Mouse (Mus musculus): ENCODE measurements around the gene Pla2g10.
"Not testable (repeated sequence)": the region's sequence is repeated elsewhere in the genome, so short reads cannot be mapped to it uniquely, and the experiment has no call there.

Pla2g10 gene

DNA sequence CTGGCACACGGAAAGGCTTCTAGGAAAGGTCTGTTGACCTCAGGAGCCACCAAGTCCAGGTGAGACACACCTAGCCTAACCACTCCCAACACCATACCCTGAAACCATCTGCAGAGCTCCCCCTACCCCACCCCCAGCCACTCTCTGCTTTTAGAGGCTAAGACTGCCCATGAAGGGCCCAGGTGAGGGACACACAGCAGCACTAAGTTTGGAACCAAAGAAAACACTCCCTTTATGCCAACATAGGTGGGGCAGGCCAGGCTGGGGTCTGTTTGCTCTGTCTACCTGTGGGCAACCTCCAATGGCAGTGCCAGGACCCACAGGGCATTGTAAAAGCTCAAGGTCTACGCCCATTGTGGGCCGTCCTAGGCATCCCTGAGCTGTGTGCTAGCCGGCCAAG lies 1.4 kb downstream of the Pla2g10 start:
- no peak for DNase-seq (ENCODE audit: low read depth)

DNA sequence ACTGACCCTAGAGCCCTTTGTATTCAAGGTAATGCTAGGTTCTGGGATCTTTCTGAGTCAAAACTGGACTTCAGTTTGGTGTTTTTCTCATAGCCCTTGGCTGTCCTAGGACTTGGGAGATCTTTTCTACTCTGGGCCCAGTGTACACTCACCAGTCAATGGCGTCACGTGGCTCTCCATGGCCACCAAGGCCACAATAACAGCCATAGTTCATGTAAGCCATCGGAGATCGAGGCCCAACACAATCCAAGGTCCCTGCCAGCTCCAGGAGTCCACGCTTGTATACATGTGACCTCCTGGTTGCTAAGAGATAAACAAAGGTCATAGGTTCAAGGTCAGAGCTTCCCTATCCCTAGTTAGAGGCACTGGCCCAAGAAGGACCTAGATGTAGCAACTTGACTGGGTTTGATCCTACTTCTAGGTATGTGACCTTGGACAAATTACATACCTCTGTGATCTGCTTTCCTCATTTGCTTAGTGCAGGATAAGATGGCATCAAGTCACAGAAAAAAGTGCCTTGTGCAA lies 2.9 kb downstream of the Pla2g10 start:
- DNase-seq (ENCODE audit: low read depth): no peak

DNA sequence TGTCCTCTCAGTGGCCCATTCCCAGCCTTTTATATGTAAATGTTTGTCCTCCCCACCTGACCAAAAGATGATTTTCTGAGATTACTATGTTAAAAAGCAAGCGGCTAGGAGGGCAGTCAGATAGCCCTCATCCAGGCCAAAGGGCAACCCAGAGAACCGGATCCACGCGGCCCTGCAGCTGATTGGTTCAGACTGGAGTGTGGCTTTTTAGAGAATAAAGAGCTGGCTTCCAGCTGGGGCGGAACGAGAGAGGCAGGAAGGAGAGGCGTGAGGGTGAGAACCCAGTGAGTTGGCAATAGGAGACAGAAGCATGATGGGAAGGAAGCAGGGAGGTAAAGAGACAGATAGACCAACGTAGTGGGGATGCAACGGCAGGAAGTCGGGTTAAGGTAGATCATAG lies 7.8 kb downstream of the Pla2g10 start:
- no peak for DNase-seq (ENCODE audit: low read depth)

DNA sequence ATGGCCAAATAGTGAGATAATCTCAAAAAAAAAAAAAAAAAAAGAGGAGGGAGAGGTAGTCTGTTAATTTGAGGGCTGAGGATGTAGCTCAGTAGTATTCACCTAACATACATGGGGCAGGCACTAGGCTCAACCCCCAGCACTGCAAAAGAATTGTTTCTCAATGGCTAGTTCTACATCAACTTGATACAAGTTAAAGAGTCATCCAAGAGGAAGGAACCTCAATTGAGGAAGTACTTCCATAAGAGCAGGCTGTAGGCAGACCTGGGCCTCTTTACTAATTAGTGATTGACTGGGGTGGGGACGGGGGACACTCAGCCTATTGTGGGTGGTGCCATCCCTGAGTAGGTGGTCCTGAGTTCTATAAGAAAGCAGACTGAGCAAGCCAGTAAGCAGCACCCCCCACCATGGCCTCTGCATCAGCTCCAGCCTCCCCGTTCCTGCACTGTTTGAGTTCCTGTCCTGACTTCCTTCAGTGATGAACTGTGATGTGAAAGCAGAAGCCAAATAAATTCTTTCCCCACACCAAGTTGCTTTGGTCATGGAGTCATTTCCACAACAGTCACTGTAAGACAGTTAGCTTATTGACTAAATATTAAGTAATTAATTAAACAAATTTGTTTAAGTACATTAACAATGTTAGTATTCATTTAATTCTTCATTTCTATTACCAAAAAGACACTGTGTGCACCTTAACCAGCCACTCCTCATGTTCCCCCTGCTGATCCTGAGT lies 13.8 kb downstream of the Pla2g10 start:
- no peak for DNase-seq (ENCODE audit: low read depth)

DNA sequence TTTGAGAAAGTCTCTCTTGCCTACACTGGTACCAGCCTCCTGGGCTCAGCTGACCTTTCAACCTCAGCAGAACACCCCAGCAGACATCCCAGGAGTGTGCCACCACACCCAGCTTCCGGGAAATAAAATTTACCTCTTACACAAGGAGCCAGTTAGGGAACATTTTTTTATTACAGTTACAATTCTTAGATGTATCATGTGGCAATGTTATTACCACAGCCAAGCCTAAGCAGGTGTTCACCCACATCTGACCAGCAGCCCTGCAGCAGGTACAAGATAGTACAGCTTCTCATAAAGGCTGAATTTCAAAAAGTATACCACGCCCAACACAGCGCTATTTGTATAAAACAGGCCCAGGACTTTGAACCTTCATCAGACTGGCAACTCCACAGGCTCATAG lies 15.9 kb downstream of the Pla2g10 start:
- DNase-seq (ENCODE audit: low read depth): no peak

DNA sequence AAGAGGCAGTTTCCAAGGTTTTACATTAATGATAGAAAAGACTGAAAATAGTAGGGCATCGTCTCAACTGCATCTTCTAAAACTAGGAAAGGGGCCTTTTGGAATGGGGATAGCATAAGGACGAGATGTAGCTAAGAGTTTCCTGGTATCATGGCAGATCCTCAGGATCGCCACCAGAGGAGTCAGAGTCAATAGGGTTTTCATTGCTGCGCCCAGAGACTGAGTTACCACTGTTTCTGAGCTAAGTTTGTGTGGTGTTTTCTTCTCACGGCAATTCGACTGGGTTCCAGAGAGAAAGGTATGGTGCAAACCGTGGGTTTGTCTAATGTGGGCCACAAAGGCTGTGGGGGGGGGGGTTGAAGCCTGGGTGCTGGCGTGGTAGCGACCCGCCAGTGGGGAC lies 26.1 kb downstream of the Pla2g10 start:
- no peak for DNase-seq (ENCODE audit: low read depth)

DNA sequence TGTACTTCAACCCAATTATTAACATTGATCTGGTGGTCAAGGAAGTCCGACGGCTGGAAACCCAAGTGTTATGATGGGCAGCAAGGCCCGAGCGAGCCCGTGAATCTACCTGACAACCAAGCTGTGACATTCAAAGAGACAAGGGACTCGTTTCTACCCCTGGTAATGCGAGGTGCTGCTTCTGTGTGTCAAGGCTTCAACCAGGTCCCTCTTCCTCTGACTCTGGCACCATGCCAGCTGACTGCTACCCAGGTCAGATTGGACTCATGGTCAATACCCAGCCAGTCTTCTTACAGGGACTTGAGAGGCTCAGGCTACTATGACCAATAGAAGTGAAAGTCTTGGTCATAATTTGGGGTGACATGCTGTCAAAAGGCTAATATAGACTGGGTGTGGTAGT lies 28.6 kb downstream of the Pla2g10 start:
- DNase-seq (ENCODE audit: low read depth): no peak

DNA sequence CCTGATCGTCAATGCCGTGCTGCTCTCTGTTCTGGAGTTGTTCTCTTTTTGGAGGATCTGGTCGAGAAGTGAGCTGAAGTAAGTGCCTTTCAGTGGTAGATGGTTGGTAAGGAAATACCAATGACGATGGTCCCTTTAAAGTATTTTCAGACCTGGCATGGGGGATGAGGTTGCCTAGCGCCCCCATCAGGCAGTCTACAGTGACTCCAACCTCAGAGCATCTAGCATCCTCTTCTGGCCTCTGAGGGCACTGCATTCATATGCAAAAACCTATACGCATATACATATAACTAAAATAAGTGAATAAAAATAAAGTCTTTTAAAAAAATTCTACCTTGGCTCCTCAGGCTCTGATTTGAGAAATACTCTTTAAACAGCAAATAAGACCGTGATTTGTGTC lies 31.8 kb downstream of the Pla2g10 start:
- peak; percentile 12 for DNase-seq (ENCODE audit: low read depth)

DNA sequence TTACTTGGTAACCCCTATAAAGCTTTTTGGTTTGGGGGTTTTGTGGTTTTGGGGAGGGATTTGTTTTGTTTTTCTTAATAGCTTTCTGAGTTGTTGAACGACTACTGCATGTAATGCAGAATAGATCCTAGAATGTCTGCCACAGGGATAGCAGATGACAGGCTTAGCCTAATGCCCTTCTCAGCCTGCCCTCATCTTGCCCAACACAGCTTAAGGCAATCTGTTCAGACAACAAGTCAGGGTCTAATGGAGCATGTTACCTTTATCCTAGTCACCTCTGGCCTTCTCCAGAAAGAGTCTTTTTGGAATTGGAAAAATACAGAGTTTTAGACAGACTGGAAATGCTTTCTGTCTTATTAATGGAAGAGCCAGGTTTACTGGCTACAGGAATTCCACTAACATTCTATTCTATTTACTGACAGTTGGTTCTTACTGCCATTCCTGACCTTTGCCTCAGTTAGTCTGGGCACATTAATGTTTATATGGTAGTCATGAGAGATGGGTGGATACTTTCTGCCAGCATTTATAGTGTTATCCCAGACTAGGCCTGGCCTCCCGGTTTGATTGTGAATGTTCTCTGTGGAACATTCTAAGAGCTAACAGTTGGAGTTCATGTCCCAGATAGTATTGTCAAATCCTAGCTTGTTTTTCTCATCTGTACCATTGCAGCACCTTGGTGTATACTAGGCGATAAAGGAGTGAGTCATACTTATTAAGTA lies 52.0 kb downstream of the Pla2g10 start:
- DNase-seq (ENCODE audit: low read depth): no peak

DNA sequence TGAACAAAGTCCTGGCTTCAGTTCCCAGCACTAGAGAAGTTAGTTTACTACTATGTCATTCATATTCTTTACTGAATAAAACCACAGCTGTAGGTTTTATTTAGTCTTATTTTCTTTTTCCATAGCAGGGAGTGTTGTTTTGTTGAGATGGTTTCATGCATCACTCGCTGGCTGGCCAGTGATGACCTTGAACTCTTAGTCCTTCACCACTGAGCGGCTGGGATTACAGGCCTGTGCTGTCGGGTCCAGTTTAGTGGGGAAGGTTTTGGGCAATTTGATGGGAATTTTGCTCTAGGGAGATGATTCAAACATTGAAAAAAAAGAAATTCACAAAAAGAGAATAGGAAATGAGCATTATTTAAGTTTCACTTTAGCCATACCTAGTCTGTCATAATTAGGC lies 56.3 kb downstream of the Pla2g10 start:
- no peak for DNase-seq (ENCODE audit: low read depth)

DNA sequence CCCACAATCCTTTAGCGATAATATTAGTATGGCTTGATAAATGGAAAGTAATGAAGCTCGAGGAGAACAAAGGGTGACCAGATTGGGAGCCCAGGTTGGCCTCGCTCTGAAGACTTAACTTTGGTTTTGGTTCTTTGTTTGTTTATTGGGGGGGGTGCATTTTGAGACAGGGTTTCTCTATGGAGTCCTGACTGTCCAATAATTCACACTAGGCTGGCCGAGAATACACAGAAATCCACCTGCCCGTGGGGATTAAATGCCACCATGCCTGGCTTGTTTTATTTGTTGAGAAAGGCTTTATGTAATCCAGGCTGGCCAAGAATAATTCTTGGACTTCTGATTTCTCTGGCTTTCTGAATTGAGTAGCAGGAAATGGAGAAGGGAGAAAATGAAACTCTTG lies 57.7 kb downstream of the Pla2g10 start:
- no peak for DNase-seq (ENCODE audit: low read depth)

DNA sequence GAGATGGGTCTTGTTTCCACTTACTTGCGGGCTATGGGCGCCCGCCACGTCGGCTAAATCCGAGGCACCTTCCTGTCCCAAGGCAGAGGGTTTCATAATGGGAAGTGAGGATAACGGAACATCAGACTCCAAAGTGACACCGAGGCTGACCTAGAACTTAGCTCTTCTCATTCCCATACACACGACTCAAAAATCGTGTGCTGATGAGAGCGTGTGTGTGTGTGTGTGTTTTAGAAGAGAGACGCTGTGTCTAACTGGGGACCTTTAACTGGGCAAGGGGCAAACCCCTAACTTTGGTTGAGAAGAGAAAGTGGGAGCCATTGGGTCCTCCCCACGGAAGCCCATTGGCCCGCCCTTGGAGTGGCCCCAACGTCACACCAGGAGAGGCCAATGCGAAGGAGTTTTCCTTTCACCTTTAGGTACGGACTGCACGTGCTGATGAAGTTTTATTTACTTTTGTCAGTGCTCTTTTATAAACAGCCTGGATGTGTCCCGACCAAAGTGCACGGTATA lies 58.3 kb downstream of the Pla2g10 start:
- DNase-seq (ENCODE audit: low read depth): peak; percentile 78

DNA sequence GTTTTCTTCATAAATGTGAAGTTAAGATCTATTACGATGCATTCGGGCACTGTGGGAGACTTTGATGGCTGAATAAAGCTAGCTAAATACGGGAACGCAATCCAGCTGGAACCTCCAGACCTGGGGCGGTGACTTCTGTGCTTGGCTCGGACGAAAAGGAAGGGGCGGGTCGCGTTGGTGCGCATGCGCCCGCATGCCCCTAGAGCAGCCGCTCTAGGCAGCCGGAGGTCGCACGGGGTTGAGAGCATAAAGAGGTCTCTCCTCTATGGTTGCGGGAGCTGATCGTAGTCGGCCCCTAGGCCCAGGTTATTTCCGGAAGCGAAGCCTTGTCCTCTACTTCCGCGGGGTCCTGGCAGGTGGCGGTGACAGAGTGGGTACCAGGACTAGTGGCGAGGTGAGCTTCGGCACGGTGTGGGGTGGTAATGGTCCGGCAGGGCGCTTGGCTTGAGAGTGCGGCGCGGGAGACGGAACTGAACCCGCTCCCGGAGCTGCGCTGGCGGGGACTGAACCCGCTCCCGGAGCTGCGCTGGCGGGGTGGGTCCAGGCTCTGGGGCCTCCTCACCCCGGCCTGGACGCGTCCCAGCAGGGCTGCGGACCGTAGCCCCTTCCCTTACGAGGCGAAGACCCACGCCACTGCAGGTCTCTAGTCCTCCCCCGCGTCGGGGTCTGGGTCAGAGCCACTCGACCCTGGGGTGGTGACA lies 58.9 kb downstream of the Pla2g10 start, which contains the start of the genes Bfar and 3110001I22Rik:
Bfar (plus strand) TSS at position 174 of the 701 bp plus-strand sequence.
3110001I22Rik (plus strand) TSS at position 245 of the 701 bp plus-strand sequence.
- peak; percentile 96 for DNase-seq (ENCODE audit: low read depth)

DNA sequence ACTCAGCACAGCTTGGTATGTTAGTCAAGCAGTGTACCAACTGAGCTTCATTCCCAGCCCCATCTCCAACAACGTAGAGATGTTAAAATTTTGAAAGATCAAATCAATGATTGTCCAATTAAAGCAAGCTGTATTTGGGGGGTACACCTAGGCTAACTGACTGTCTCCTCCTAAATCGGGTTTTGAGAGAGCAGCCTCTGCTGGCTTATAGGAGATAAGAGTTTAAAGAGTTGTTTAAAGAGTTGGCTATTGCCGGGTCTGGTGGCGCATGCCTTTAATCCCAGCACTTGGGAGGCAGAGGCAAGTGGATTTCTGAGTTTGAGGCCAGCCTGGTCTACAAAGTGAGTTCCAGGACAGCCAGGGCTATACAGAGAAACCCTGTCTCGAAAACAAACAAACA lies 59.9 kb downstream of the Pla2g10 start:
- DNase-seq (ENCODE audit: low read depth): not testable (repeated sequence)

DNA sequence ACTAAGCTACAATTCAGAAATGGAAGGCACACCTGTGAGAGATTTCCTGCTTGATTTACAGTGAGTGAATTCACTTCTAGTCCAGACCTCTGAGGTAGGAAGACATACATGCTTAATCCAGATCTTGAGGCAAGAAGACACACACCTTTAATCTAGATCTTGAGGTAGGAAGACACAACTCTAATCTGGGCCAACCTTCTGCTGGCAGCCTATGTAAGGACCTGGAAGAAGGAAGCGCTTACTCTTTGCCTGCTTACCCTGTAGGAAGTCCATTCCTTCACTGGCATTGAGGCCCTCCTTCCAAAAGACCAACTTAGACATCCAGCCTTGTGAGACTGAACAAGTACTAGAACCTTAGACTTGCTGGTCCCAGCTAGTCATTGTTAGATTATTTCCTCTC lies 61.5 kb downstream of the Pla2g10 start:
- no peak for DNase-seq (ENCODE audit: low read depth)

DNA sequence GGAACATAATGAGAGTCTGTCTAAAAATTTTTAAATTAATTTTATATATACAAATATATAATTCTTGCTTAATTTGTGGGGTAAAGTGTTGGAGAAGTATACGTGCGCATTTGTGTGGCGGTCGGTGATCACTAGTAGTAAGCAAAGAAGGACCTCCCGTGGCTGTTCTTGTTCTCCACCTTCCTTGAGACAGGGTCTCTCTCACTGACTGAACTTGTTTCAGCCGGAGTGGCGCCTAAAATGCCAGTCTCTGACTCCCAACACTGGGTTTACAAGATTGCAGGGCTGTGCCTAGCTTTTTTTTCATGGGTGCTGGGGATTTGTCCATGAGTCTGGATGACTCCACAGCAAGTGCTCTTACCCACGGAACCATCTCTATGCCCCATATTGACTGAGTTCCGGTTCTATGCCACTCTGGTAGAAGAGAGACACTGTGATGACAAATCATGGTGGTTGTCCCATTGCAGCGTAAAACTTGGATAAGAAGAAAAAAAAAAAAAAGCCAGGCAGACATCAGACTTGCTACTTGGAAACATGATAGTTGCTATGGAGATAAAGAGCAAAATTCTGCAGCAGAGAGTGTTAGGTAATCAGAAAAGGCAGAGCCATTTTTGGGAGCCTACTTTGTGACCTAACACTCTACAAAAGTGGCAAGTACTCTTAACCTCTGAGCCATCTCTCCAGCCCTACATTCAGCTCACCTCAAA lies 62.2 kb downstream of the Pla2g10 start:
- no peak for DNase-seq (ENCODE audit: low read depth)

DNA sequence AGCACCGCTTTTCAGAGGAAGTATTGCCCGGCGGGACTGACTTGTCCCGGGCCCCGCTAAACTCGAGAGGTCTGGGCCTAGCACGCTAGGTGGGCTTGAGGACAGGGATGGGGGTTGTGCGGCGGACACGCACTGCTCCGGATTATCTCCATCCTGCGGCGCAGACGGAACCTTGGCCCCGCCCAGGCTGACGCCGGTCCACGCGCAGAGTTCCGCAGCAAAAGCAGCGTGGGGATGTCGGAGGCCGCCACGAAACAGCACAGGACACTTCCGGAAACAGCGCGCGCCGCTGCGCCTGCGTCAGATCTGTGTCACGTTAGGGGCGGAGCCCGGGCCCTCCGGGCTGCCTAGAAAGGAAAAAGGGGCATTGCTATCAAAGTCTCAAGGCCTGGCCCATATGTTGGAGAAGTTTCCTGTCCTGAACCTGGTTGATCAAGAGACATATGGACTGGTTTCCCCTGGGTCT lies 62.9 kb downstream of the Pla2g10 start, which contains the start of gene Parn:
Parn (minus strand) TSS at position 293 of the 466 bp plus-strand sequence.
- peak; percentile 98 for DNase-seq (ENCODE audit: low read depth)
